Mouse (Mus musculus) testis, adult 2 months (tissue): Measurements from ENCODE around the gene Oaz2. TPM values are rescaled to one million over a fixed set of nuclear protein-coding genes. Genes with fewer than 3 reads are reported as not detected.

Experiments used
- H3K27ac ChIP-seq: fragments of 200-500 bp; 2 replicates; pipeline ENCODE4 v1.5.1; 2012; ENCODE audit warnings: low read depth, low read length; ENCODE audit not compliant: control insufficient read depth, insufficient read depth
- H3K27me3 ChIP-seq: fragments of 200-500 bp; 2 replicates; pipeline ENCODE4 v1.6.1; 2012; ENCODE audit warnings: mild to moderate bottlenecking, low read length, moderate library complexity; ENCODE audit not compliant: control insufficient read depth, insufficient read depth
- H3K36me3 ChIP-seq: fragments of 200-500 bp; 2 replicates; pipeline ENCODE4 v1.6.1; 2012; ENCODE audit warnings: mild to moderate bottlenecking, low read length; ENCODE audit not compliant: control insufficient read depth, insufficient read depth
- H3K4me1 ChIP-seq: fragments of 200-500 bp; 2 replicates; pipeline ENCODE4 v1.6.1; 2012; ENCODE audit warnings: low read length; ENCODE audit not compliant: control insufficient read depth, insufficient read depth
- H3K4me3 ChIP-seq: fragments of 200-500 bp; 2 replicates; pipeline ENCODE4 v1.5.1; 2012; ENCODE audit warnings: low read depth, mild to moderate bottlenecking, low read length, moderate library complexity, mixed read lengths; ENCODE audit not compliant: control insufficient read depth
- CTCF ChIP-seq: fragments of 200-500 bp; IDR thresholded peaks from 2 replicates; pipeline ENCODE4 v1.5.1; 2012; ENCODE audit warnings: low read depth, mild to moderate bottlenecking, inconsistent platforms, low read length, moderate library complexity; ENCODE audit not compliant: control insufficient read depth, insufficient read depth, insufficient replicate concordance
- POLR2A ChIP-seq: fragments of 200-500 bp; IDR thresholded peaks from 2 replicates; pipeline ENCODE4 v1.6.1; 2012; ENCODE audit warnings: low read depth, mild to moderate bottlenecking, inconsistent platforms, low read length, moderate library complexity; ENCODE audit not compliant: control insufficient read depth
- polyA plus RNA-seq: library from polyadenylated mRNA; depleted of rRNA; stranded (reverse); fragments of >200 nt; gene quantifications from 2 replicates; pipeline ENCODE4 v1.2.3, GENCODE M21; 2012; rRNA removed

The Oaz2 gene
- polyA plus RNA-seq, 1 experiment, result 147 TPM

GRCm38 (mm10) chr9:65734931-65735330 lies 67.1 kb downstream of the Oaz2 start:
- TF ChIP-seq CTCF, result no peak
- TF ChIP-seq POLR2A, result no peak
- no peaks in the 10 kb centered on the region for H3K36me3 ChIP-seq
- H3K27me3 ChIP-seq, result no peaks in the 10 kb centered on the region
- H3K4me1 ChIP-seq, result no peaks in the 10 kb centered on the region
- no peak overlapping the region for H3K27ac ChIP-seq
- H3K4me3 ChIP-seq, result no peak overlapping the region

Other genes with a start within 250 kb of the Oaz2 start
- not detected in 2 replicates for gene Slc51b, start 245.0 kb upstream of the Oaz2 start, polyA plus RNA-seq
- 6.1 and 7.4 TPM in 2 replicates for gene Mtfmt, start 232.2 kb upstream of the Oaz2 start, polyA plus RNA-seq
- 10.1 and 10.8 TPM in 2 replicates for gene Spg21, start 207.1 kb upstream of the Oaz2 start, polyA plus RNA-seq
- not detected in 2 replicates for gene Ankdd1a, start 147.8 kb upstream of the Oaz2 start, polyA plus RNA-seq
- gene Plekho2, start 88.0 kb upstream of the Oaz2 start, polyA plus RNA-seq, result 67.0 and 72.5 TPM in 2 replicates
- 0.40 and 0.79 TPM in 2 replicates for gene Pif1, start 80.8 kb upstream of the Oaz2 start, polyA plus RNA-seq
- gene Rbpms2, start 38.4 kb upstream of the Oaz2 start, polyA plus RNA-seq, result 11.5 and 14.1 TPM in 2 replicates
- 9.8 and 10.4 TPM in 2 replicates for gene Zfp609, start 159.6 kb downstream of the Oaz2 start, polyA plus RNA-seq
- 0.56 and 0.63 TPM in 2 replicates for gene Pclaf, start 222.2 kb downstream of the Oaz2 start, polyA plus RNA-seq
- gene Trip4, start 240.8 kb downstream of the Oaz2 start, polyA plus RNA-seq, result 80.9 and 83.4 TPM in 2 replicates
- gene Csnk1g1, start 240.9 kb downstream of the Oaz2 start, polyA plus RNA-seq, result 17.5 and 20.3 TPM in 2 replicates